Mouse (Mus musculus) intestine, embryonic 15.5 days (tissue): ENCODE data around the gene A430089I19Rik. TPM values are rescaled to one million over a fixed set of nuclear protein-coding genes. Genes with fewer than 3 reads are reported as not detected.
"Not testable (repeated sequence)": the region's sequence is repeated elsewhere in the genome, so short reads cannot be mapped to it uniquely, and the experiment has no call there.

Source experiments
- ATAC-seq: fragments of 200-750 bp; cut with Nextera tagmentation; 2 replicates; pipeline ENCODE4 v1.8.0; 2017; ENCODE audit warnings: moderate TSS enrichment, moderate library complexity
- H3K27ac ChIP-seq: fragments of 300-500 bp; sonication (generic); 2 replicates; pipeline ENCODE4 v1.5.1; 2015; ENCODE audit warnings: mild to moderate bottlenecking, inconsistent platforms
- H3K27me3 ChIP-seq: fragments of 300-500 bp; sonication (generic); replicated peaks from 2 replicates; pipeline ENCODE4 v1.6.1; 2015; ENCODE audit warnings: inconsistent platforms
- H3K36me3 ChIP-seq: fragments of 300-500 bp; sonication (generic); 2 replicates; pipeline ENCODE4 v1.6.1; 2015; ENCODE audit warnings: inconsistent platforms
- H3K4me1 ChIP-seq: fragments of 300-500 bp; sonication (generic); replicated peaks from 2 replicates; pipeline ENCODE4 v1.6.1; 2015; ENCODE audit warnings: inconsistent platforms
- H3K4me2 ChIP-seq: fragments of 300-500 bp; sonication (generic); replicated peaks from 2 replicates; pipeline ENCODE4 v1.6.1; 2015; ENCODE audit warnings: mild to moderate bottlenecking, inconsistent platforms
- H3K4me3 ChIP-seq: fragments of 300-500 bp; sonication (generic); replicated peaks from 2 replicates; pipeline ENCODE4 v1.5.1; 2015; ENCODE audit warnings: inconsistent platforms
- H3K9ac ChIP-seq: fragments of 300-500 bp; sonication (generic); 2 replicates; pipeline ENCODE4 v1.6.1; 2015; ENCODE audit warnings: inconsistent platforms
- H3K9me3 ChIP-seq: fragments of 300-500 bp; sonication (generic); 2 replicates; pipeline ENCODE4 v1.6.1; 2016; ENCODE audit warnings: inconsistent platforms
- WGBS: fragments of 180-500 bp; shearing (Covaris S2); methylation state at CpG from one replicate; pipeline ENCODE4 v1.1.7; 2015; 5-methylcytosine and 5-hydroxymethylcytosine counted together
- polyA plus RNA-seq: library from polyadenylated mRNA; unstranded; fragments of >200 nt; fragmentation: Nextera tagmentation; extraction: Ambion mirVana; gene quantifications from 2 replicates; pipeline ENCODE4 v1.2.1, GENCODE M21; 2015

Gene A430089I19Rik
- polyA plus RNA-seq, result not detected in 2 replicates

- H3K36me3 ChIP-seq, H3K4me3 ChIP-seq, H3K9me3 ChIP-seq, ATAC-seq, H3K27ac ChIP-seq, H3K9ac ChIP-seq, H3K4me2 ChIP-seq, H3K27me3 ChIP-seq, H3K4me1 ChIP-seq: not testable (repeated sequence)
- WGBS, result 100% methylated on average over 1 of the region's 1 CpGs
These were observed at the start of gene A430089I19Rik for GRCm38 (mm10) chr5:94306696-94307095. Gene A430089I19Rik, minus strand, starts transcription at chr5:94306796.

GRCm38 (mm10) chr5:94339449-94339848, 32.9 kb upstream of the A430089I19Rik start, which contains the start of gene AA792892:
Gene AA792892, plus strand, starts transcription at chr5:94339749.
- H3K4me2 ChIP-seq, ATAC-seq, H3K4me1 ChIP-seq, H3K9me3 ChIP-seq, H3K27ac ChIP-seq, H3K9ac ChIP-seq, H3K4me3 ChIP-seq, H3K27me3 ChIP-seq, H3K36me3 ChIP-seq: not testable (repeated sequence)
- no CpG with 5 or more reads among the region's 2 CpGs for WGBS

- not testable (repeated sequence) for H3K27ac ChIP-seq, H3K4me1 ChIP-seq, H3K9ac ChIP-seq, H3K27me3 ChIP-seq, H3K4me2 ChIP-seq, ATAC-seq, H3K9me3 ChIP-seq, H3K4me3 ChIP-seq, H3K36me3 ChIP-seq
- no CpG with 5 or more reads among the region's 2 CpGs for WGBS
These were observed 7.5 kb upstream of the A430089I19Rik start, which contains the start of gene Gm6502 for GRCm38 (mm10) chr5:94314135-94314534. Gene Gm6502, plus strand, starts transcription at chr5:94314435.

Other genes with a start within 250 kb of the A430089I19Rik start
- not detected in 2 replicates for gene BC061212, start 236.3 kb downstream of the A430089I19Rik start, polyA plus RNA-seq
- gene Gm6351, start 230.4 kb downstream of the A430089I19Rik start, polyA plus RNA-seq, result not detected in 2 replicates
- not detected in 2 replicates for gene Gm3106, start 88.8 kb downstream of the A430089I19Rik start, polyA plus RNA-seq
- gene Gm6502, start 7.6 kb upstream of the A430089I19Rik start, polyA plus RNA-seq, result not detected in 2 replicates
- gene AA792892, start 33.0 kb upstream of the A430089I19Rik start, polyA plus RNA-seq, result not detected in 2 replicates
- gene Gm7682, start 139.0 kb upstream of the A430089I19Rik start, polyA plus RNA-seq, result not detected in 2 replicates
- gene Gm3139, start 219.5 kb upstream of the A430089I19Rik start, polyA plus RNA-seq, result not detected in 2 replicates